Mouse (Mus musculus) adrenal gland, adult (tissue): ENCODE measurements around the gene Ern1.

ENCODE experiments used
- DNase-seq, 2 experiments: peaks; one replicate each; pipeline ENCODE4 v3.0.0; 2022 to 2023; ENCODE audit warnings: low spot score in 1 of 2; ENCODE audit not compliant: inconsistent age in 2 of 2

Ern1 gene

DNA sequence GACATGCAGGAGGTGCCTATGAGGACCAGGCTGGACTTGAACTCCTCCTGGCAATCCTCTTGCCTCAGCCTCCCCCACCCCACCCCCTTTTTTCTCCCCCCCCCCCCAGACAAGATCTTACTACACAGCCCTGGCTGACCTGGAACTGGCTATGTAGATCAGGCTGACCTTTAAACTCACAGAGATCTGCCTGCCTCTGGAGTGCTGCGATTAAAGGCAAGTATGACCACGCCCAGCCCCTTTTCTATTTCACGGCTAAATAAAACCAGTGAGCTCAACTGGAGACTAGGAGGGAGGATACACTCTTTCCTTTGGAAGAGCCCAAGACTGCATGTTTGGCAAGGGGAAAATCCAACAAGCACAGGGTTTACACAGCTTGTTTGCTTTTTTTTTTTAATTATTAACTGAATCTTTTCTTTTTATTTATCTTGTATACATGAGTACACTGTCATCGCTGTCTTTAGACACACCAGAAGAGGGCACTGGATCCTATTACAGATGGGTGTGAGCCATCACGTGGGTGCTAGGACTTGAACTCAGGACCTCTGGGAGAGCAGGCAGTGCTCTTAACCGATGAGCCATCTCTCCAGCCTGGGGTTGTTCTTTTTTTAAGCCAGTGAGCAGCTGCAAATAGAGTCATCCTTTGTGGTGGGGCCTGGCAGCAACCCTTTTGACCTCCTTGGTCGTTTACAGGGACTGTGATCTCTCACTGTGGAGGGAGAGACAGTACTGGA is 94.9 kb downstream of the Ern1 start:
- DNase-seq: no peak

DNA sequence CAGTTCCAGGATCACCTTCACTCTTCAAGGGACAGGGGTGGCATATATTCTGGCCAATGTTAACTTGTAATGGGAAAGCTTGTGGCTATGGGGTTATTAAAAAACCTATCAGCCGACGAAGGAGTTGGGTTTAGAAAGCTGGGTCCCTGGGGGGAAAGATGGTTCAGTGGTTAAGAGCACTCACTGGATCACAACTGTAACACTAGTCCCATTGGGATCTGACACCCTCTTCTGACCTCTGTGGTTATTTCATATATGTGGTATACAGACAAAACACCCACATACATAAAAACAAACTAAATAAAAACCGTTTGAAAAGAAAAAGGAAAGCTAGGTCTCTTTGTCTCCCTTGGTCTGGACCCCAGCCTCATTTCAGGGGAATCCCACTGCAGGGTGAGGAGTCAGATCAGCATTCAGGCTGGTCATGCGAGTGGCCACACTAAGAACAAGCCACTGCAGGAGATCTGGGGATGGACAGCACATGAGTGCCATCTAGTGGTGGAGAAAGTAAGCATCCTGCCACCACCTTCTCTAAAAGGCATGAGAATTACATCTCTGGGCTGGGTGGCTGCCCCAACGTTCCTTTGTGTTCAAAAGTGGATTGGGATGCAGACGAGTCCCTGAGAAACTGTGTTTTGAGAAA is 96.0 kb downstream of the Ern1 start:
- DNase-seq: peak; percentile 71 to 91

DNA sequence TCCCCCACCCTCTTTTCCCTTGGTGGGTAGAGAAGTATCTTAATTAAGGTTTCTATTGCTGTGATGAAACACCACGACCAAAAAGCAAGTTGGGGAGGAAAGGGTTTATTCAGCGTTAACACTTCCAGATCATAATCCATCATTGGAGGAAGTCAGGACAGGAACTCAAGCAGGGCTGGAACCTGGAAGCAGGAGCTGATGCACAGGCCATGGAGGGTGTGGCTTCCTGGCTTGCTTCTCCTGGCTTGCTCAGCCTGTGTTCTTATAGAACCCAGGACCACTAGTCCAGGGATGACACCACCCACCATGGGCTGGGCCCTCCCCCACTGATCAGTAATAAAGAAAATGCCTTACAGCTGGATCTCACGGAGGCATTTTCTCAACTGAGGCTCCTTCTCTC is 96.9 kb downstream of the Ern1 start:
- DNase-seq: no peak

DNA sequence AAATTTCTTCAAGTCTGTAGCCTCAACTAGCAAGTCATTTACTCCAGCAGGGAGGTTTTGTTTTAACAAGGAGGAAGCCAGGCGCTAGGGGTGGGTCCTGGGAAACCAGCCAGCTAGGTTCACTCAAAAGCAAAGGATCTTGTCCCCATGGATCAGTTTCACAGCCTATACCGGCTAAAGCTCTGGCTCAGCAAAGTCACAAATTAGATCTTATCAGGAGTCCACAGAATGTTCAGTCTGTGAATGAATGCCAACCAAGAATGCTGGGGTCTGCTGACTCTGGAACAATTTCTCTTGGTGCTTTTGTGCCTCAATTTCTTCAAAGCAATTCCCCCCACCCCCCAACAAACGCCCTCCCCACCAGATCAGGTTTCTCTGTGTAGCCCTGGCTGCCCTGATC is 98.0 kb downstream of the Ern1 start:
- no peak for DNase-seq

DNA sequence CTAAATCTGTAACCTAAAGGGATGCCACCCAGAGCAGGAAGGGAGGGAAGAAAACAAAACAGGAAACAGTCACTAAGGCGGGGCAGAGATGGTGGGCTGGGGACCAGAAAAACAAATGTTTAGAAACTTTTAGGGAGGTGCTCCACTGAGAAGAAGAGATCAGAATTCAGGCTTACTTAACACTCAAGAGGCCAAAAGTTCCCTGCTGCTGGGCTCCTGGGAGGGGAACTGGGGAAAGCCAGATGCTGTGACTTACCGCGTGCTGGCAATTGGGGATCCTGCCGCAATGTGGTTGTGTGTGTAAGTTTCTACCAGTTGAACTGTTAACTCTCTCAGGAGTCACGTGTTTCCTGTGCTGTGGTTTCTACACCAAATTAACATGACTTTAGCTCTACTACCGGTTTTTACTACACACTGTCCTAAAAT is 99.8 kb downstream of the Ern1 start, which contains the start of gene Icam2:
TSS of gene Icam2 (minus strand) at position 285 of the 426 bp plus-strand sequence.
- no peak for DNase-seq

DNA sequence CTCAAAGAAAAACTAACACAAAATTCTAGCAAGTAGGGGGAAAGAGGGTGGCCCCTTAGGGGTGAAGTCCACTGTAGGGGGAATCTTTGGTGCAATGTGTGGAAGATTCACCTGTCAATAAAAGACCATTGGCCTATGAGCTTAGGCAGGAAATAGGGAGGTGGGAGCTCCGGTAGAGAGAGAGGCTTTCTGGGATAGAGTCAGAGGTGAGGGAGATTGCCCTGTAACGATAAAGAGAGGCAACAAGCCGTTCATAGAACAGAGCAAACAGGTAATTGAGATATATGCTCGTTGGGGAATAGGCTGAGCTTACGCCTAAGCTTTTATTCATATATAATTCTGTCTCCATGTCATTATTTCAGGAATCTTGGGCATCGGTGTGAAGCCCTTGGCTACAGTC is 100.6 kb downstream of the Ern1 start:
- DNase-seq: no peak

DNA sequence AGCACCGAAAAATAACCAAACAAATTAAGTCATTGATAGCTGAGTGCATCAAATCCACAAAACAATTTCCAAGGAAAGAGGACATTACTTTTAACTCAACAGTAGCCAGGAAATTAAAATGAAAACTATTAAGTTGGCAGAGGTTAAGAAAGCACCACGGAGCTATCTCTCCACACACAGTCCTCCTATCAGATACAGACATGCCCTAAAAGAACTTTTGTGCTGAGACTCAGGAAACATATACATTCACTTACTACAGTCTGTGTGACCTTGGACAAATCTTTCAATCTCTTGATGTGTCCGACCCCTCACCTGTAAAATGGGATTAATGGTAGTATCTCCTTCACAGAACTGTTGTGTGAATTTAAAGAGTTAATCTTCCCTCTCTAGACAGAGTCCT is 101.2 kb downstream of the Ern1 start:
- DNase-seq: no peak

DNA sequence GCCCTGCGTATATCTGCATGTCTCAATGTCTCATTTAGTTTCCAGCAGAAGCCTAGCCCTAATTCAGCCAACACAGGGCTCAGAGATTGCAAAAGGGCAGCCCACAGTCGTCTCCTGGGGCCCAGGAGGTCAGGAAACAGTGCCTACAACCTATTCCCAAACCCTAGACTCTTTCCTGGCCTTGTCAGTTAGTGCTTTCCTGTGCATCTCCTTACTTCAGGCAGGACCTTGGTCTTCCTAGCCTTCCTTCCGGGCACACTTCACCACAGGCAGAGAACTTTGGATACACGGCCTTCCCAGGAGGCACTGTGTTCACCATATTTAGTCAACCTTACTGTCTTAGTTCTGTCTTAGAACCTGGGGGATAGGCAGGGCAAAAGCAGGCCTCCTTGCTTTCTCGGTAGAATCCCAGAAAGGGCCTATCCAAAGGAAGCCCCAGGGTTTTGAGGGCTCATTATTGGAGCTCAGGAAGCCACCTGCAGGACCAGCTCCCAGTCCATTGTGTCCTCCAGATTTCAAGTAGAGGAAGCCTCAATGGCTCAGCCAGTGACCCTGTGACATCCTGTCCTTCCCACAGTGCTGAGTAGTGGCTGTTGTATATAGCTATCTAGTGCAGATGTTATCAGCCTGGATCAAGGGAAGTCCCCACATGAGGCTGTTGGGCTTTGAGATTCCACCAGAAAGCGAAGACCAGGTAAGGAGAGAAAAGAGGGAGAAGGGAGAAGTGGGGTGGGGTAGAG is 104.4 kb downstream of the Ern1 start:
- DNase-seq: no peak

DNA sequence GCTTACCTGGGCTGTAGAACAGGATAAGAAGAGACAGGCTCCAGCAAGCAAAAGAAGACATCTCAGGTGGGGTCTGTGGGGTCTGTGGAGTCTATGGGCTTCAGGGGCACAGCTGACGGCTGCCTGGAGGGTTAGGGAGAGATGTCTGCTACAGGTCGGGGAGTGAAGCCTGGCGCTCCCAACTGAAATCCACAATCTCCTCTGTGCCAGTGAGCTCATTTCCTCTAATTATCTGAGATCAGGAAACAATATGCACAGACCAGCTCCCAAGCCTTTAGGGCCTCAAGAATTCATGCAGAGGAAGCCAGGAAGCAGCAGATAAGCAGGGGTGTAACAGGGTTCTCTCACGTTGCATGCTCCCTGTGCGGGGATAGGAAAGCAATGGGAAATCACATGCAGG is 105.2 kb downstream of the Ern1 start:
- peak; percentile 29 to 58 for DNase-seq

DNA sequence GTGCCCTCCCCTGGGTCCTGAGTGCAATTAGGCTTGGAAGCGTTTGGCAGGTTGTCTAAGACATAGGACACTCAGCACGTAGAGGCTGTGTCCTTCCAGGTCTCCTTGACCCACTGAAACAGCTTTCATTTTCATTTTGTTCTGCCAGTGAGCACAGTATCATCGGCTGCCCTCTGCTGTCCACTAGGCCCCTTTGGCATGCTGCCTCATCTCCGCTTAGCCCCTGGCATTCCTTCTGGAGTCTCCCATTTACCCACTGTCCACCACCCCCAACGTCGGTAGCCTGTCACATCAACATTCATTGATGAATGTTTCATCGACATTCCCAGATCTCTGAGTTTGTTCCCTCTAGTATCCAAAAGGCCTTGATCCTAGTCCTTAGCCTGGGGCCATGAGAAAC is 105.8 kb downstream of the Ern1 start:
- peak; percentile 71 to 89 for DNase-seq

DNA sequence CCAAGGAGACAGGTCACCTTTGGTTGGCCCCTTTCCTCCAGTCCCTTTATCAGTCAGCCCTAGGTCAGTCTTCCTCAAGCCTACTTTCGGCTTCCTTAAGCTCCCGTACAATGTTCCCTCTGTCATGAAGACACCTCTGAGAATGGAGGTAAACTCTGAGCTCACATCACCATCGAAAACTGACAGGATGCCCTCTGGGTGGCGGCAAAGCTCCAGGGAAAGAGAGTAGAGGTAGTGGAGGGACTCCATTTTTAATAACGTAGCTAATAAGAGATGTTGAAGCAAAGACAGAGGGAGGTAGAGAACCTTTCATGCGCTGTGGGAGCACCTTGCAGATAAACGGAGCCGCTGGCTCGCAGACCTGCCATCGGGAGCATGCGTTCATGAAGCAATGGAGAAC is 106.6 kb downstream of the Ern1 start:
- DNase-seq: no peak

DNA sequence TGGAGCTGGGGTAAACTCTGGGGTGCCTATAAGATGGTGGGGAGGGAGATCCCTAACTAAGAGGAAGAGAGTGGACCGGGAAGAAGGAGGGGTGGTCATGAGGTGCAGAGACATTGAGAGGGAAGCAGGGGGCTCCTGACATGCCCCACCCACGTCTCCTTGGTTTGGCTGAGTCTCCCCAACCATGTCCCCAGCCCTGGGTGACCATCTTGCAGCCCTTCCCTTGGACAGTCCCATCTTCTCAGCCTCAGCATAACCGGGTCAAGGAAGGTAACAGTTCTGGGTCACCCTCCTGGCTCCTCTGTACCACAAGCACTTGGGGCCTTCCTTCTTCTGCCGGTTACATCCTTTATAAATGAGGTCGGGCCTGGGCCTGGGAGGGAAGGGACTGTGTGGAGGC is 112.7 kb downstream of the Ern1 start:
- no peak for DNase-seq

DNA sequence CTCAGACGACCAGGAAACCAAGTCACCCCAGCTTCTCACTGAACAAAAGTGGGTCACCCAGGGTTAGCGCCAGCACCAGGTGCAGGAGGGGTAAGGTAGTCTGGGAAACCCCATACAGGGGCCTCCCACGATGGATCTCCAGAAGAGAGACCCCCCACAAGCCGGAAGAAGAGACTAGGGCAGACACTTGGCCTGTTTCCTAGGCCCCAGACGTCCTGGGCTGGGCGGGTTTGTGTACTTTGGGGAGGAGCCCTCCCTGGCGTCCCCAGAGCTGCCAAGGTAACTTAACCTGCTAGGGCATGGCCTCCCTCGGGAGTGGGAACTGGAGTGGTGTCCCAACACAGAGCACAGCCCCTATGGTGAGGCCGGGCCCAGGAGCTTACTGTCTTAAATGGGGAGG is 113.1 kb downstream of the Ern1 start:
- no peak for DNase-seq

DNA sequence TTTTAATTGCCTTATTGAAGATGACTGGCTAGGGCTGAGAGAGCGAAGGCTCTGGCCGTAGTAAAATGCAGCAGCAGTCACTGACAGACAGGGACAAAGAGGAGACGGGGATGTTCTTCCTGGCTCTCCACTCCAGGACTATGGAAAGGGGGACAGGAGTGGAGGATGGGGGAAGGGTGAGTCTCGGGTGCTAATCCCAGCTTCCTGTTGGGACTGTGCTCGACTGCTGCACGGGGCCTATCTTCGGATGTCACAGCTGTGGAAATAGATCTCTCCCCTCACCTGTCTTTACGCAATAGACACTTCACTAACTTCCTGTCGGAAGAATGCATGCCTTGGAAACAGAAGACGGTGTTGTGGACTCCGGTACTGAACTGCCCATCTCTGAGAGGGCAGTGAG is 113.7 kb downstream of the Ern1 start:
- DNase-seq: no peak

DNA sequence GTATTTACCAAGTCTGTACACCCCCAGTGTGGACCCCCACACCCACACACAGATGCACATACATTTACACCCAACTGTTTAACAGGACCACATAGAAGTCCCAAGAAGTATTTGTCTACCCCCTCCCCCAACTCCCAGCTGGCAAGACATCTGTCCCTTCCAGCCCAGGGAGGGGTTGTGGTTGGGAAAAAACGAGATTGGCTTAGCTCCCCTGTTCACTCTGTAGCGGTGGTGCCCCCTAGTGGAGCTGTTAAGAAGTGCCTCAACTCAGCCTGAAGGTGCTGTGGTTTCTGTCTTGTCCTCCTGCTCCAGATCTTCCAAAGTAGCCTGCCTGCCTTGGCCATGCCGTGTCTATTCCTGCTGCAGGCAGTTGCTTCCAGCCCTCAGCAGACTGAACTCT is 121.3 kb downstream of the Ern1 start:
- DNase-seq: peak; percentile 73 to 92

DNA sequence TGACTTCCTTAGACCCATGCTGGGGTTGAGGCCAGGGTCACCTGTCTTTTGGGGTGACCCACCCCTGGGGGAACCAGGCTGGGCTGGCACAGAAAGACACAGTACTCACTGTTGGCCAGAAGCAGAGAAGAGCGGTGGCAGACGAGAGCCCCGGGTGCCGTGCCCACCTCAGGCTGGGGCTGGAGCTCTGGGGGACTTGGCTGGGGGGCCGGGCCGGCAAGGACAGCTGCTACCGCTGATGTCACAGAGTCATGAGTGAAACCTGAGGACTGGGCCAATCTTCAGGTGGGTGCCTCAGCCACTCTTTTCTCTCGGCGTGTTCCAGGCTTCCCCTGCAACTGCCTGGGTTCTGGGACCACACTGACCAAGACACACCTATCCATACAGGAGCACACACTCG is 122.3 kb downstream of the Ern1 start, which contains the start of gene Prr29:
TSS of gene Prr29 (plus strand) at position 107 of the 400 bp plus-strand sequence.
- DNase-seq: no peak

DNA sequence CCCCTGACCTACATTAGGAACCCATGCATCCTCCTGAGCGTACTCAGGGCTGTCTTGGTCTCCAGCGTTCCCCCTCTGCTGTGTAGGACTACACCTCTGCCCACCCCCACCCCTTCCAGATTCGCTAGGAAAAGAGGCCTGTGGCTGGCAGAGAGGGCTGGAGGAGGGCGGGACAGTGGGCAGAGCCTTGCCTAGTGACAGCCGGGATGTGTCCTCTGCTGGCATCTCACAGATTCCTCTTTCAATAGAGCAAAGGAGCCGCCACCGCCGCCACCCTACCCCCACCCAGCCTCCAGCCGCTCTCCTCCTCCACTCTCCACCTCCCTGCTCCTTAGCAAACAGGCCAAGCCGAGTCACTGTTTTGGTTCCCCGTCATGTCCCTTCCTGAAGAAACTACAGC is 122.9 kb downstream of the Ern1 start:
- DNase-seq: no peak

DNA sequence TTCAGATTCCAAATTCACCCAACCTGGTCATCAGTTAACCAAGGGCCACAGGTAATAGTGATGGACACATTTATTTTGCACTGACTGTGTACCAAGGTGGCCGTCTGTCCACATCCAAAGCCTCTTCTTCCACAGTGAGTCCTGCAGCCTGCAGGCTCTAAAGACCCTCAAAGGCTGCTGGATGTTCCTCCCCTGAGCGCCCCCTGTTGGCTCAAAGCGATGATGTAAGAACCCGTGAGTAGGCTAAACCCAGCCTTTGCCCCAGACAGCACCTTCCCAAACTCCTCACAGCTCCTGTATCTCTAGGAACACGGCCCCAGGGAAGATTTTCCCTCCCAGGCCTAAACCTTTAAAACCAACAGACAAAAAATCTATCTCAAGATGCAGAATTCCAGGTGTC is 128.3 kb downstream of the Ern1 start:
- no peak for DNase-seq

DNA sequence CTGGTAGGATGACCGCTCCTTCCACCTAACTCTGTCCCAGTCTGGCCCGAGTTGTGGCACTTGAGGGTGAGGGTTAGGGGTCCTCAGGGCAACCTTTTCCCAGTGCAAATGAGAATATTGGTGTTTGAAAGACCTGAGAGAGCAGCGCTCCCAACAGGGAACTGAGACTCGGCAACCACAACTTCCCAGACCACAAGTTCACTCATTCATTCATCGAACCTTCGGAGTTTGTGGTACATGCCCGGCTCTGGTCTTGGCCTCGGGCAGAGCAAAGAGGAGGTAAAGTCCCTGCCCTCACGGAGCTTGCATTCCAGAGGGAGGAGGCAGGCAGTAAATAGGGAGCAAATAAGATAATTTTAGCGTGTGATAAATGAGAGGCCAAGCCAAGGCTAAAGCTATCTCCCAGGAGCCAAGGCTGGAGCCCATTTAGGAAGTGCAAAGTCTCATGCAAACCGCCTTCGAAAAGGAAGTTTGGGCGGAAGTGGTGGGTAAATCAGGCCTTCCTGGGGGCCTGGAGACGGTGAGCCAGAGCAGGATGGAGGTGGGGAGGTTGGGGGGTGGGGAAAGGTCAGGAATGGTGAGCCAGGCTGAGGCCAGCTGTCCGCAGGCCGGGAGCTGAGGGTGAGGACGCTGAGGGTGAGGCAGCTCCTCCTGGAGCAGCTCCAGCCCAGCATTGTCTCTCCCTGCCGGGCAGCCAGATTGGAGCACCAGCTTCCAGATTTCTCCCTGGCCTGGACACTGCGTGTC is 132.1 kb downstream of the Ern1 start:
- peak; percentile 42 to 78 for DNase-seq

DNA sequence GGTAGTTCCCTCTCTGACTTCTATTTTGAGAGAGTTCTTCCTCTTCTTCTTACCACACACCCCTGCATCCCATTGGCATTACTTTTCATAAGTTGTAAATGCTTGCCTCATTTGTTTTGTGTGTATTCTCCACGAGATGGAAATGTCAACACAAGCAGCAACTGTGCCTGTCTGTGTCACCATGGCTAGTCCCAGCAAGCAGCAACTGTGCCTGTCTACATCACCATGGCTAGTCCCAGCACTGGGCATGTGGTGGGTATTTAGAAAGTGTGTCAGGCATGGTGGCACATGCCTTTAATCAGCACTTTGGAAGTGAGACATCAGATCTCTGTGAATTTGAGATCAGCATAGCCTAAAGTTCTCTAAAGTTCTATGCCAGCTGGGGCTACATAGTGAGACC is 133.5 kb downstream of the Ern1 start:
- DNase-seq: no peak

DNA sequence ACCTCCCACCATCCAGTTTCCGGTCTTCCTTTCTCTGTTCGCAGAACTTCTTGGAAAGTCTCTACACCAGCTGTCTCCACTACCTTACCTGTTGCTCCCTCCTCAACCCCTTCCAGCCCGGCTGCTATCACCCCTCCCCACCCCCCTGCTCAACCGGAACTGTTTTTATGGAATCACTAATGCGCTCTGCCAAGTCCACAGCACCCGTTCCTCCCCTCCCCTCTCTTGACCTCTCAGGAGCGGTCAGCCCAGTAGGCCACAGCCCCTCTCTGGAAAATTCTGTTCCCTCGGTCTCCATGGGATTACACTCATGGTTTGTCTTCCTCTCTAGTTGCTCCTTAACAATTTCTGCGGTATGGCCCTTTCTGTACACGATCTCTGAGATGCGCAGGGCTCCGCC is 134.5 kb downstream of the Ern1 start, which contains the start of gene Scn4a:
TSS of gene Scn4a (minus strand) at position 101 of the 400 bp plus-strand sequence.
- no peak for DNase-seq
